Mouse (Mus musculus): Measurements from ENCODE around the gene Gm20716.
A peak's percentile ranks its signal among the peaks of the same experiment; 100 is the strongest.
"Not testable (repeated sequence)": the region's sequence is repeated elsewhere in the genome, so short reads cannot be mapped to it uniquely, and the experiment has no call there.

The Gm20716 gene

DNA sequence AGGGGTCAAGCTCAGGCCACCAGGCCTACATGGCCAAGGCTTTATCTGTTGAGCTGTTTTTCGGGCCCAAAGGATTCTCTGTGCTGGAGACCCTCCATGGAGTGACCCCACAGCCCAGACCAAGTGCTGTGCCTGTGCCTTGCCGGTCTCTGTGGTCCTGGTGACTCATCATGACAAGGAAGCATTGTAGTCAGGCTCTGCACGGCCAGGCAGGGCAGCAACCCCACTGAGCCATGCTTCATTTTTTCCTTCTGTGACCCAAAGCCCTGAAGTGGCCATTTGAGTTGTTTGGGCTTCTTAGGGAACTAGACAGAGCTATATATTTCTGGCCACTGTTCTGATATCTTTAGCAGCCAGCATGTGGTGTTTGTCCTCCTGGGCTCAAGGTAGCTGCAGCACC is 62.4 kb downstream of the Gm20716 start:
- Histone ChIP-seq H3K36me3 (ENCODE audit: insufficient read depth, low read length) (peaks cover 2% of the 10 kb centered on the region; the same call in 1 of the 2 replicates), H3K27me3 (ENCODE audit: insufficient read depth, low read length) (peaks cover 4% of the 10 kb centered on the region; the same call in 1 of the 2 replicates), H3K4me3 (replicated peaks; ENCODE audit: low read length) (no peak overlapping the region), H3K9me3 (ENCODE audit: low read length) (no peaks in the 10 kb centered on the region), H3K4me1 (replicated peaks; ENCODE audit: low read depth, low read length) (peaks cover 68% of the 10 kb centered on the region)
- no peak for TF ChIP-seq NANOG (IDR thresholded peaks at IDR 0.05; ENCODE audit: borderline replicate concordance, low read length)
- no peak for TF ChIP-seq POU5F1 (IDR thresholded peaks at IDR 0.05; ENCODE audit: borderline replicate concordance, low read length)
- no peak for TF ChIP-seq CTCF (conservative IDR thresholded peaks at IDR 0.05; ENCODE audit: low read length)

DNA sequence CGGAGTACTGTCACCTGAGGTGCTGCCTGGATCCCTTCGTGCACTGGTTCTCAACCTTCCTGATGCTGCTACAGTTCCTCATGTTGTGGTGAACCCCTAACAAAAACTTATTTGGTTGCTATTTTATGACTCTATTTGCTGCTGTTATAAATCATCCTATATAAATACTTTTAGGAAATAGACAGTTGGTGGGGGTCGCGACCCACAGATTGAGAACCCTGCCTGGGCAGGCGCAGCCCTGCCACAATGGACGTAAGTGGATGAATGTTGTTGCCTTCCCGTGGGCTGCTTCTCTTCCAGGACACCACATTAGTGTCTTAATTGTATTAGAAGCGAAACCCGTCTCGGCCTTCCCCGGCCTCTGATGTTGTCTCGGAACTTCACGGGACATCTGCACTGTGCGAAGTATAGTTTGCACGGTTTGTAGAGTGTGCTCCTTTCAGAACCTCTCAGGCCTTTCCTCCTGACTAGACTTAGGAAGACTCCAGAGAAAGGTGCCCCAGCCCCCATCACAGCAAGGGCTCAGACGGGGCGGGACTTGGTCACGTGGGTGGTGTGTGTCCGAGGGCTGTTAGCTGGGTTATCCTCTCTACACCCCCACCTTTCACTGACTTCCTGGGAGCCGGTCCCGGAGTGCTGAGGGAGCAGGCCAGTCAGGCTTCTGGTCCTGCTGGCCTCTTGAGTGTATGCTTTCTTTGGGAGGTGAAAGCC is 63.3 kb downstream of the Gm20716 start:
- H3K4me3 ChIP-seq (replicated peaks; ENCODE audit: low read length): peak overlapping the region; percentile 5; the same call in 1 of the 2 replicates

DNA sequence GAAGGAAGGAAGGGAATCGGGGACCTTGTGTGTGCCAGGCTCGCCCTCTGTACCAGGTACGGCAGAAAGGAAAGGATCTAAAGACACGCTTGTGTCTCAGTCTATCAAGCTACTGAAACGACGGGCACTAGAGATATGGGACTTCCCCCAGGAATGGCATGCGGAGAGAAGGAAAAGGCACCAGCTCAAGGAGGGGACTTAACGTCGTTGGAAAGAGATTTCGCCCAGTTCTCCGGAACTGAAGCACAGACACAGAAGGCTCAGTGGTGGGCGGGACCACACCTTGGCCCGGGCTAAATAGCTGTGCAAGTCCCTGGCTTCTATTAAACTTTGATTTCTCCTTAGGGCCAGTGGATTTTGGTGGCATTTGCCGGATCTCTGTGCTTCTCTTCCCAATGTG is 68.2 kb downstream of the Gm20716 start:
- no peaks in the 10 kb centered on the region for H3K9me3 ChIP-seq (ENCODE audit: low read length)
- H3K36me3 ChIP-seq (ENCODE audit: insufficient read depth, low read length): no peaks in the 10 kb centered on the region
- H3K4me3 ChIP-seq (replicated peaks; ENCODE audit: low read length): peak overlapping the region; percentile 63
- TF ChIP-seq NANOG (IDR thresholded peaks at IDR 0.05; ENCODE audit: borderline replicate concordance, low read length) (no peak), POU5F1 (IDR thresholded peaks at IDR 0.05; ENCODE audit: borderline replicate concordance, low read length) (no peak), CTCF (conservative IDR thresholded peaks at IDR 0.05; ENCODE audit: low read length) (no peak)
- peaks cover 4% of the 10 kb centered on the region; the same call in 1 of the 2 replicates for H3K27me3 ChIP-seq (ENCODE audit: insufficient read depth, low read length)
- H3K4me1 ChIP-seq (replicated peaks; ENCODE audit: low read depth, low read length): peaks cover 71% of the 10 kb centered on the region

More for the DNA sequence above, 63.3 kb downstream of the Gm20716 start:
- H3K27me3 ChIP-seq (ENCODE audit: insufficient read depth, low read length): peaks cover 4% of the 10 kb centered on the region; the same call in 1 of the 2 replicates
- H3K4me1 ChIP-seq (replicated peaks; ENCODE audit: low read depth, low read length): peaks cover 72% of the 10 kb centered on the region
- no peaks in the 10 kb centered on the region for H3K9me3 ChIP-seq (ENCODE audit: low read length)
- H3K36me3 ChIP-seq (ENCODE audit: insufficient read depth, low read length): no peaks in the 10 kb centered on the region
- TF ChIP-seq CTCF (conservative IDR thresholded peaks at IDR 0.05; ENCODE audit: low read length) (no peak), POU5F1 (IDR thresholded peaks at IDR 0.05; ENCODE audit: borderline replicate concordance, low read length) (no peak), NANOG (IDR thresholded peaks at IDR 0.05; ENCODE audit: borderline replicate concordance, low read length) (no peak)

DNA sequence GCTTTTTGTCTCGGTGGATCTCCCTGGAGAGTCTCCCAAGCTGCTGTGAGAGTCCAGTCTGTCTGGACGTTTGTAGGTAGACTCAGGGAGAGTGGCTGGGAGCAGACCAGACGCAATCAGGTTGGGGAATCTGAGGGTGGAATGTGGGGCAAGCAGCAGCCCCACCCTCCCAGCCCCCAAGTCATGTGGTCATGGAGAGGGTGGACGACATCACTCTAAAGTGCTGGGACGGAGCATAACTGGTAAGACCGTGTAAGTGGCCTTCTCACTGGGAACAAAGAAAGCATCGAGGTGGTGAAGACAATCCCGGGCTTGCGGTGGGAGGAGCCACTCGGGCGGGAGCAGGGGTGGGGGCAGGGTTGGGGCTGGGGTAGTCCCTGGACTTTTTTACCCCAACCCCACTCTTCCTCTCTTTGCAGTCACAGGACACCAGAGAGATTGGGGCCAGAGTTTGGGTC is 68.6 kb downstream of the Gm20716 start:
- H3K27me3 ChIP-seq (ENCODE audit: insufficient read depth, low read length): peaks cover 4% of the 10 kb centered on the region; the same call in 1 of the 2 replicates
- H3K9me3 ChIP-seq (ENCODE audit: low read length): no peaks in the 10 kb centered on the region
- peaks cover 70% of the 10 kb centered on the region for H3K4me1 ChIP-seq (replicated peaks; ENCODE audit: low read depth, low read length)
- no peaks in the 10 kb centered on the region for H3K36me3 ChIP-seq (ENCODE audit: insufficient read depth, low read length)
- peak overlapping the region; percentile 63 for H3K4me3 ChIP-seq (replicated peaks; ENCODE audit: low read length)
- TF ChIP-seq CTCF (conservative IDR thresholded peaks at IDR 0.05; ENCODE audit: low read length) (no peak), NANOG (IDR thresholded peaks at IDR 0.05; ENCODE audit: borderline replicate concordance, low read length) (no peak), POU5F1 (IDR thresholded peaks at IDR 0.05; ENCODE audit: borderline replicate concordance, low read length) (no peak)

DNA sequence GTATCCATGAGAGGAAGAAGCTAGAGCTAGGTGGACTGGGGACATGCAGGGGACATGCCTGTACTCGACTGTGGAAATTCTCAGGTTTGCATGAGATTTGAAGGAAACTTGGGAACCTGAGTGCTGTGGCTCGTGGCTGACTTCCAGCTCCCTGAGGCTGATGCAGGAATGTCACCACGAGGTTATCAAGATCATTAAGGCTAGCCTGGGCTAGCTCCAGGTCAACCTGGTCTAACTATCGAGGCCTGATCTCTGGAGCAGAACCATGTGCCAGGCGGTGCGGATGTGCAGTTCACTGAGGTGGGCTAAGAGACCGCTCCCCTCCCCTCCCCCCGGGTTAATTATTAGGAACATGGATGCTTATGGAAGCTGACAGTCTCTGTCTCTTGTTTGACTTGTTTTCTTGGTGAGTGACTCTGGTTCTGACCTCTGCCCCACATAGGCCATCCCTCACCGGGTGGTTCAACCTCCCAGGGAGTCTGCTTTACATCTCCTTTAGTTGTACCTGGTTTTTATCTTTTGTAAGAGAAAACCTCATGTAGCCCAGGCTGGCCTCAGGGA is 69.7 kb downstream of the Gm20716 start:
- Histone ChIP-seq H3K9me3 (ENCODE audit: low read length) (no peaks in the 10 kb centered on the region), H3K4me3 (replicated peaks; ENCODE audit: low read length) (0 out of 2 replicates have a peak overlapping the region, but pooled peaks have one; percentile 75), H3K27me3 (ENCODE audit: insufficient read depth, low read length) (peaks cover 4% of the 10 kb centered on the region; the same call in 1 of the 2 replicates), H3K36me3 (ENCODE audit: insufficient read depth, low read length) (no peaks in the 10 kb centered on the region), H3K4me1 (replicated peaks; ENCODE audit: low read depth, low read length) (peaks cover 70% of the 10 kb centered on the region)
- TF ChIP-seq POU5F1 (IDR thresholded peaks at IDR 0.05; ENCODE audit: borderline replicate concordance, low read length) (no peak), NANOG (IDR thresholded peaks at IDR 0.05; ENCODE audit: borderline replicate concordance, low read length) (no peak), CTCF (conservative IDR thresholded peaks at IDR 0.05; ENCODE audit: low read length) (no peak)

DNA sequence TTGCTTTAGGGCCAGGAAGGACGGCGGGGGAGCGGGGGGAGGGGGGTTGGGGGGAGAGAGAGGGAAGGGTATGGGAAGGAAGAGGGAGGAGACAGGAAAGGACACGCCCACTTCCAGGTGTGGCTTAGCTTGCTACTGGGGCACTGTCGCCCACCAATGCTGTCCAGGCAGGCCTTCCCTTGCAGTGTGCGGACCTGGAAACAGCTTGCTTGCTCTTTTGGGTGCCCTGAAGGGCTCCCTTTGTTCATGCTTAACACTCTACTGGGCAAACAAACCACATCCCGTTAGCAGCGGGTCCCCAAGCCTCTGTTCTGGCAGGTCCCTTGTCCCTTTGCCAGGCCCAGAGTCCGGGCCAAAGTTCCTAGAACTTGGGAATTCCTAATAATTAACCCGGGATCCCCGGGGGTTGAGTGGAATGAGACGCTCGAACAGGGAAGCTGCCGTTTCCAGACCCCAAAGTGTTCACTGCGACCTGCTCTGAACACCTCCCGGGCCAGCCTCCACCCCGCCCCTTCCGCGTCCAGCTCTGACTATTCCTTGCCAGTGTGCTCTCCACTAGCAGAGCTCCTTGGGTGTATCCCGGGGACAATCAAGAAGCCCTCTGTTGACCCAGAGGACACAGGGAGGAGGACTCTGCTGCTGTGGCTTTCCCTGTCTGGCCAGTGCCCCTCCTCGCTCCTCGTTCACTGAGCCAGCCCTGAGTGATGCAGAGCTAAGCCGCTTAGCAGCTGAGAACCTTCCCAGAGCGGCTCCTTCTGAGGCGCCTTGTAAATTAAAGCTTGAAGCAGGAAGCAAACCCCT is 71.1 kb downstream of the Gm20716 start:
- TF ChIP-seq POU5F1 (IDR thresholded peaks at IDR 0.05; ENCODE audit: borderline replicate concordance, low read length): no peak
- TF ChIP-seq NANOG (IDR thresholded peaks at IDR 0.05; ENCODE audit: borderline replicate concordance, low read length): no peak
- TF ChIP-seq CTCF (conservative IDR thresholded peaks at IDR 0.05; ENCODE audit: low read length): no peak
- Histone ChIP-seq H3K4me1 (replicated peaks; ENCODE audit: low read depth, low read length) (peaks cover 79% of the 10 kb centered on the region), H3K9me3 (ENCODE audit: low read length) (no peaks in the 10 kb centered on the region), H3K4me3 (replicated peaks; ENCODE audit: low read length) (peak overlapping the region; percentile 75), H3K36me3 (ENCODE audit: insufficient read depth, low read length) (no peaks in the 10 kb centered on the region), H3K27me3 (ENCODE audit: insufficient read depth, low read length) (peaks cover 4% of the 10 kb centered on the region; the same call in 1 of the 2 replicates)

DNA sequence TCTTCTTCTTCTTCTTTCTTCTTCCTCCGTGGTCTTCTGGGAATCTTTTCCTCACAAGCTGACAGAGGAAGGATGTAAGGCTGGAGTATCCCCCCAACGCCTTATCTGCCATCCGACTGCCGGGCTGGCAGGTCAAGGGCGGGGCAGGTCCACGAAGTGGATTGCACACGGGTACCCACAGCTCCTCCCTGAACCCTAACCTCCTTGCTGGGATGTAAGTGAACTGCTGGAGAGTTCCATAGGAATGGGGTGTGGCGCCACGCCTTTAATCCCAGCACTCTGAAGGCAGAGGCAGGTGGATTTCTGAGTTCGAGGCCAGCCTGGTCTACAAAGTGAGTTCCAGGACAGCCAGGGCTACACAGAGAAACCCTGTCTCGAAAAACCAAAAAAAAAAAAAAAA is 72.2 kb downstream of the Gm20716 start:
- H3K4me3 ChIP-seq (replicated peaks; ENCODE audit: low read length); H3K9me3 ChIP-seq (ENCODE audit: low read length); H3K27me3 ChIP-seq (ENCODE audit: insufficient read depth, low read length); H3K36me3 ChIP-seq (ENCODE audit: insufficient read depth, low read length): not testable (repeated sequence)
- H3K4me1 ChIP-seq (replicated peaks; ENCODE audit: low read depth, low read length): peaks cover 88% of the 10 kb centered on the region

DNA sequence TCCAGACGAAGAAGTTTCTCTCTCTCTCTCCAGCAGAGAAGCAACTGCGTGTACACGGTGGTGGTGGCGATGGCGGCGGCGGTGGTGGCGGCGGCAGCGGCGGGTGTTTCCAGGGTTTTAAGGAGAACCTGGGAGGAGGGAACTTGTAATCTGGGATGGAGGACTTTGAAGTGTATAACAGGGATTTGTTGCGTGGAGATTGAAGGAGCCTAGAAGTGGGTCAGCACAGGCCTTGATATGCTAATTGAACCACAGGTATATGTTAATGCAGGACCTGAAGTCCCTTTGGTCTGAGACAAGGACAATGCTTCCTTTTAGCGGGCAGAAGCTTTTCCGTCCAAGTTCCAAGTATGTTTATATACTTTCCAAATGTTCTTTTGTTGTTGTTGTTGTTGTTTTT is 73.8 kb downstream of the Gm20716 start:
- Histone ChIP-seq H3K4me1 (replicated peaks; ENCODE audit: low read depth, low read length) (peaks cover 89% of the 10 kb centered on the region), H3K36me3 (ENCODE audit: insufficient read depth, low read length) (no peaks in the 10 kb centered on the region), H3K9me3 (ENCODE audit: low read length) (no peaks in the 10 kb centered on the region), H3K27me3 (ENCODE audit: insufficient read depth, low read length) (no peaks in the 10 kb centered on the region), H3K4me3 (replicated peaks; ENCODE audit: low read length) (peak overlapping the region; percentile 43; the same call in 1 of the 2 replicates)
- TF ChIP-seq NANOG (IDR thresholded peaks at IDR 0.05; ENCODE audit: borderline replicate concordance, low read length): no peak
- peak; percentile 40; the same call in 1 of the 2 replicates for TF ChIP-seq POU5F1 (IDR thresholded peaks at IDR 0.05; ENCODE audit: borderline replicate concordance, low read length)

Measured in E14TG2a.4 (cell line).